Mouse (Mus musculus) limb, embryonic 14.5 days (tissue): ENCODE measurements at regions not wholly inside any gene's neighbourhood (a gene's known extent, or its start where the extent isn't known, plus 50 kb on each side); places are given as distances from the start of the nearest gene placed in this dataset.
A peak's percentile ranks its signal among the peaks of the same experiment; 100 is the strongest.
"Not testable (repeated sequence)": the region's sequence is repeated elsewhere in the genome, so short reads cannot be mapped to it uniquely, and the experiment has no call there.

Experiments
- ATAC-seq: fragments of 200-750 bp; cut with Nextera tagmentation; 2 replicates; pipeline ENCODE4 v1.8.0; 2017; ENCODE audit warnings: low read depth, moderate number of reproducible peaks, moderate TSS enrichment; ENCODE audit not compliant: low FRiP score
- DNase-seq: peaks from one replicate; pipeline ENCODE4 v3.0.0-alpha.2; 2015; ENCODE audit warnings: low spot score
- H3K27ac ChIP-seq: fragments of 300-500 bp; sonication (generic); replicated peaks from 2 replicates; pipeline ENCODE4 v1.5.1; 2014; ENCODE audit warnings: low read depth, mild to moderate bottlenecking, low read length, moderate library complexity, mixed read lengths
- H3K27me3 ChIP-seq: fragments of 300-500 bp; sonication (generic); 2 replicates; pipeline ENCODE4 v1.6.1; 2014; ENCODE audit warnings: low read length, mixed read lengths; ENCODE audit not compliant: control insufficient read depth, insufficient read depth
- H3K36me3 ChIP-seq: fragments of 300-500 bp; sonication (generic); 2 replicates; pipeline ENCODE4 v1.6.1; 2014; ENCODE audit warnings: mild to moderate bottlenecking, low read length, moderate library complexity, mixed read lengths; ENCODE audit not compliant: control insufficient read depth, insufficient read depth
- H3K4me1 ChIP-seq: fragments of 300-500 bp; sonication (generic); 2 replicates; pipeline ENCODE4 v1.6.1; 2014; ENCODE audit warnings: antibody characterized with exemption, low read length, mixed read lengths; ENCODE audit not compliant: control insufficient read depth, insufficient read depth
- H3K4me2 ChIP-seq: fragments of 300-500 bp; sonication (generic); replicated peaks from 2 replicates; pipeline ENCODE4 v1.6.1; 2014; ENCODE audit warnings: low read depth, mild to moderate bottlenecking, low read length, moderate library complexity; ENCODE audit not compliant: severe bottlenecking
- H3K4me3 ChIP-seq: fragments of 300-500 bp; sonication (generic); replicated peaks from 2 replicates; pipeline ENCODE4 v1.5.1; 2014; ENCODE audit warnings: low read length
- H3K9ac ChIP-seq: fragments of 300-500 bp; sonication (generic); 2 replicates; pipeline ENCODE4 v1.6.1; 2014; ENCODE audit warnings: mild to moderate bottlenecking, low read depth, low read length, moderate library complexity; ENCODE audit not compliant: severe bottlenecking
- H3K9me3 ChIP-seq: fragments of 300-500 bp; sonication (generic); 2 replicates; pipeline ENCODE4 v1.6.1; 2016; ENCODE audit warnings: low read length; ENCODE audit not compliant: control insufficient read depth
- POLR2A ChIP-seq: fragments of 200-500 bp; IDR thresholded peaks from 2 replicates; pipeline ENCODE4 v1.8.0; 2012; ENCODE audit warnings: inconsistent platforms, mild to moderate bottlenecking, moderate library complexity, borderline replicate concordance; ENCODE audit not compliant: insufficient read depth, insufficient read length; ENCODE audit errors: extremely low read depth
- WGBS: fragments of 180-500 bp; shearing (Covaris S2); extraction: QIAGEN DNeasy Blood & Tissue Kit; methylation state at CpG from one replicate; pipeline ENCODE4 v1.1.7; 2014; 5-methylcytosine and 5-hydroxymethylcytosine counted together

GRCm38 (mm10) chr8:103644106-103644505, 457.3 kb upstream of the Cdh5 start:
- H3K27ac ChIP-seq, result no peak overlapping the region
- no peaks in the 10 kb centered on the region for H3K27me3 ChIP-seq
- H3K4me3 ChIP-seq, result no peak overlapping the region
- DNase-seq (no peak), ATAC-seq (no peak)
- no peaks in the 10 kb centered on the region for H3K36me3 ChIP-seq
- TF ChIP-seq POLR2A, result no peak
- H3K9ac ChIP-seq, result no peak overlapping the region
- no peaks in the 10 kb centered on the region for H3K9me3 ChIP-seq
- WGBS, result 59% methylated on average over 6 of the region's 6 CpGs
- H3K4me2 ChIP-seq, result no peak overlapping the region
- no peaks in the 10 kb centered on the region for H3K4me1 ChIP-seq

- ATAC-seq, result no peak
- H3K9ac ChIP-seq, result no peak overlapping the region
- no peak for DNase-seq
- no peak overlapping the region for H3K4me3 ChIP-seq
- WGBS, result 75% methylated on average over 3 of the region's 3 CpGs
- no peaks in the 10 kb centered on the region for H3K4me1 ChIP-seq
- no peaks in the 10 kb centered on the region for H3K9me3 ChIP-seq
- H3K27me3 ChIP-seq, result no peaks in the 10 kb centered on the region
- no peak overlapping the region for H3K4me2 ChIP-seq
- no peaks in the 10 kb centered on the region for H3K36me3 ChIP-seq
- no peak for TF ChIP-seq POLR2A
- no peak overlapping the region for H3K27ac ChIP-seq
These were observed 456.6 kb upstream of the Cdh5 start for GRCm38 (mm10) chr8:103644845-103645244.

- ATAC-seq, result no peak
- WGBS, result 80% methylated on average over 1 of the region's 1 CpGs
These were observed 436.6 kb upstream of the Cdh5 start for GRCm38 (mm10) chr8:103664796-103665195.

GRCm38 (mm10) chr8:103686233-103686632, 415.2 kb upstream of the Cdh5 start:
- H3K27ac ChIP-seq, H3K27me3 ChIP-seq, H3K9me3 ChIP-seq, ATAC-seq, H3K36me3 ChIP-seq, DNase-seq, H3K9ac ChIP-seq, H3K4me3 ChIP-seq, H3K4me2 ChIP-seq, H3K4me1 ChIP-seq: not testable (repeated sequence)
- WGBS, result 78% methylated on average over 5 of the region's 5 CpGs

More at GRCm38 (mm10) chr8:103664796-103665195, 436.6 kb upstream of the Cdh5 start:
- no peaks in the 10 kb centered on the region for H3K27me3 ChIP-seq
- no peaks in the 10 kb centered on the region for H3K36me3 ChIP-seq
- no peak for DNase-seq
- no peaks in the 10 kb centered on the region for H3K9me3 ChIP-seq
- no peak overlapping the region for H3K4me2 ChIP-seq
- no peak overlapping the region for H3K4me3 ChIP-seq
- H3K9ac ChIP-seq, result no peak overlapping the region
- no peak for TF ChIP-seq POLR2A
- H3K27ac ChIP-seq, result no peak overlapping the region
- H3K4me1 ChIP-seq, result no peaks in the 10 kb centered on the region

- no peak overlapping the region for H3K4me2 ChIP-seq
- H3K9ac ChIP-seq, result no peak overlapping the region
- H3K4me3 ChIP-seq, result no peak overlapping the region
- DNase-seq (peak; percentile 80), ATAC-seq (peak; percentile 58)
- H3K4me1 ChIP-seq, result peaks cover 21% of the 10 kb centered on the region
- H3K9me3 ChIP-seq, result no peaks in the 10 kb centered on the region
- H3K27ac ChIP-seq, result 0 out of 2 replicates have a peak overlapping the region, but pooled peaks have one; percentile 43
- no peaks in the 10 kb centered on the region for H3K27me3 ChIP-seq
- H3K36me3 ChIP-seq, result no peaks in the 10 kb centered on the region
- WGBS, result 46% methylated on average over 1 of the region's 1 CpGs
- TF ChIP-seq POLR2A, result no peak
These were observed 411.0 kb upstream of the Cdh5 start for GRCm38 (mm10) chr8:103690438-103690837.

- no peak overlapping the region for H3K4me3 ChIP-seq
- no peaks in the 10 kb centered on the region for H3K36me3 ChIP-seq
- H3K27ac ChIP-seq, result no peak overlapping the region
- TF ChIP-seq POLR2A, result no peak
- no peaks in the 10 kb centered on the region for H3K27me3 ChIP-seq
- H3K4me1 ChIP-seq, result peaks cover 21% of the 10 kb centered on the region
- no peak overlapping the region for H3K4me2 ChIP-seq
- WGBS, result 91% methylated on average over 8 of the region's 8 CpGs
- DNase-seq (no peak), ATAC-seq (no peak)
- H3K9ac ChIP-seq, result no peak overlapping the region
- H3K9me3 ChIP-seq, result peaks cover 5% of the 10 kb centered on the region; the same call in 1 of the 2 replicates
These were observed 407.9 kb upstream of the Cdh5 start for GRCm38 (mm10) chr8:103693531-103693930.
